Mouse (Mus musculus) olfactory bulb, adult 2 months (tissue): ENCODE results near the gene Chek2.

ENCODE experiments used
- CTCF ChIP-seq: fragments of 200-500 bp; IDR thresholded peaks from 2 replicates; pipeline ENCODE4 v1.5.1; 2012; ENCODE audit warnings: low read depth, mild to moderate bottlenecking, low read length, moderate library complexity; ENCODE audit not compliant: insufficient read depth
- POLR2A ChIP-seq: fragments of 200-500 bp; IDR thresholded peaks from 2 replicates; pipeline ENCODE4 v1.6.1; 2012; ENCODE audit warnings: mild to moderate bottlenecking, low read depth, low read length, moderate library complexity; ENCODE audit not compliant: insufficient read depth

GRCm38 (mm10) chr5:110868460-110868859 lies 28.7 kb downstream of the Chek2 start:
- no peak for TF ChIP-seq POLR2A
- TF ChIP-seq CTCF = no peak
